Mouse (Mus musculus) retina, postnatal 1 day (tissue): Measurements from ENCODE around the gene Ntpcr.
A peak's percentile ranks its signal among the peaks of the same experiment; 100 is the strongest.

Experiments
- DNase-seq: peaks from one replicate; pipeline ENCODE4 v3.0.0-alpha.2; 2012

Ntpcr gene

DNA sequence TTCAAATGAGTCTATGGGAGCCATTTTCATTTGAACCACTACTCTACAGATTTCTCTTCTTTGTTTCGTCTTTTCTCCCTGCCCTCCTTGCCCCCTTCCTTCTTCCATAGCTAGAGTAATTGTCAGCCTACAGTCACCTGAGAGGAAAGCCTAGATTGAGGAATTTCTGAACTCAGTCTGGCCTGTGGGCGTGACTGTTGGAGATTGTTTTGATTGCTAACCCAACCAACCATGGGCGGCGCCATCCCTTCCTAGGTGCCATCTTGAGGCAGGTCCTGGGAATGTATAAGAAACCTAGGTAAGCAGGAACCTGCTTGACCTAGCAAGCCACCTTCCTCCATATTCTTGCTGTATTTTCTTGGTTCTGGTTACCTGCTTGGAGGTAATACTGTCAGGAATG lies 3.6 kb upstream of the Ntpcr start:
- DNase-seq: no peak

DNA sequence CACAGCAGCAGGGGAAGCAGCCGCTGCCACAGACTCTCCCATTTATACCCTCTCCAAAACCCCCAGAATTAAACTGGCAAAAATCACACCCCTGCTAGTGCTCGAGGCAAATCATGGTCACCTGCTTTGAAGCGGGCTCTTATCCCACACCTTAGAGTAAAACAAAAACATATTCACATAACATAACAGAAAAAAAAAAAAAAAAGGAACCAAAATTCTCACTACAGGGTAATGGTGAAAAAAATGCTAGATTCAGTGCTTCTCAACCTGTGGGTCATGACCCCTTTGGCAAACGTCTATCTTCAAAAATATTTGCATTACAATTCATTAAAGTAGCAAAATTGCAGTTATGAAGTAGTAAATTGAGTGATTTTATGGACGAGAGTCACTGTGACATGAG lies 2.8 kb upstream of the Ntpcr start:
- no peak for DNase-seq

DNA sequence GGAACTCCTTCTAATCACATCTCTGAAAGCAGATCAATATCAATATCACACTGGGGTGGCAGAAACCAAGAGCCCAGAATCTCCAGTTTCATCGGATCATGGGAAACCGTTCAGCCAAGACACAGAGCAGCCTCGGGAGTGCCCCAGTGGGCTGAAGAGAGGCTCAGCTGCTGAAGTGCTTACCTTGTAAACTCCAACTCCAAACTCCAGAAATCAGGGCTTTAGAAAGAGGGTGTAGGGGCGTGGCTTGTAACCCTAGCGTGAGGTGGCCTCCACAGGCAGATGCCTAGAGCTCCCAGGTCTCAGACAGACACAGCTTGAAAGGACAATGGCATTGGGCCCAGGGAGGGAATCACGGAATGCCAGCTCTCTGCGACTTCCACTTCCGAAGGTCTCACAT lies 2.0 kb upstream of the Ntpcr start:
- DNase-seq: no peak

DNA sequence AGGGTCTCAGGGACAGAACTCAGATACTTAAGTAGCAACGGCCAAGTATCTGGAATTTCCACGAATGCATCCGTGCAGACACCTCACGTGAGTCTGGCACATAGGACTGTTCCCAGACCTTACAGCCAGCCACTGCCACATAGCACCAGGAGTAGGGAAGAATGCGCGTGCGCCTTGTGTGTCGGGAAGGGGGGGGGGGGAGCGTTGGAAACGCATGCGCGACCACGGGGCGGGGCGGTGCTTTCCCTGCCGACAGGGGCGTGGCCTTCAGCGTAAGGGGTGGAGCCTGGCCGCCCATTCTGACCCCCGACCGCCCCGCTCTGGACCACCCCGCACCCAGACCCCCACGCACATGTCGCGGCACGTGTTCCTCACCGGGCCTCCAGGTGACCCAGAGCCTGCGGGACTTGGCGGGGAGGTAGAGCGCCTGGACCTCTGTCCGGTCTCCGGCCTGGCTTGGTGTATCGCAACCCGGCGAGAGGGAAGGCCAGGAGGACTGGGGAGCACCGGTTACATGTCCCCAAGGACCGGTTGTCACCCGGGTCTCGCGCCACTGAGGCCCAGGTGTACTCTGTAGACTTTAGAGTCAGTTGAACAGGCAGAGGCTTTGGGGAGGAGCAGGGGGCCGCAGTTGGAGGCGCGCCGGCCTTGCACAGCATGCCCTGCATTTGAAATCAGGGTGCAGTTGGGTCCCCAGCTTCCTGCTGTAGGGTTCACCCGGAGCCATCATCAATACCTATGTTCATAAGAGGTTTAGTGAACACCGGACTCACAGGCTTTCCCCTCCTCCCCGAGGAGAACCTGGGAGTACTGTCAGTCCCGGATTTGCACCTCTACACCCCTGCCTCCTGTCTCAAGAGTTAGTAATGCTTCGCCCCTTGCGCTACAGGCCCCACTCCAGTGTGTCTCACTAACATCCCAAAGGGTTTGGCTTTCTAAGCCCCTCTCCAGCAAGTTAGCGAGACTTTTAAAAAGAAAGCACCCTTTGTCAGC lies 4.5 kb downstream of the Ntpcr start:
- peak; percentile 91 for DNase-seq

DNA sequence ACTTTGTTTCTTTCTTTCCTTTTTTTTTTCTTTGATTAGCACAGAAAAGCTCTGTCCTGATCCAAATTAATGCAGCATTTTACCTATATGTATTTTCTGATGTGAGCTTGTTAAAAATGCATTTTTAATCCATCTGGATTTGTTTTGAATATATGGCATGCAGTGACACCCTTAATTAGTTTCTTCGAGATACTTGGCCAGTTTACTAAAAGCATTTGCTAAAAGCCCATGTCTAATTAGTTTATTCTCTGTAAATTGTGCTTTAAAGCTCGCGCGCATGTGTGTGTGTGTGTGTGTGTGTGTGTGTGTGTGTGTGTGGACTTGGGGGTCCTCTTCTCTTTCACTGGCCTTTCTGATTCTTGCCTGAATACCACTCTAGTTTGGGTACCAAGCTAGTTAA lies 9.2 kb downstream of the Ntpcr start:
- DNase-seq: no peak

DNA sequence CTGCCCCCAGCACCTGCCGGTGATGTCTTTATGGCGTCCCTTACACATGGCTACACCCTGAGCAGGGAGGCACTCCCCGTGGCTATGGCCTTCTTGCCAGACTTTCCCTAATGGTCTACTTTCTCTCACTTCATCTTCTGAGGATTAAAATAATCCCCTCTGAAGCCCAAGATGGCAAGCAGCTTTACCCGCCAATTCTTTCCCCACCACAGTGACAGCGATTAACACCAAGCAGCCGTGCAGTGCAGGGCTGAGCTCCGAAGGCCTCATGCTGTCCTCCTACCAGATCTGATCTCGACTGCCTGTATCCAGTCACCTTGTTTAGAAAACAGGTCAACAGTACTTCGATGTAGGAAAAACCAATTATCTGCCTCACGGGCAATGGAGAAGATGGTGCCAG lies 10.9 kb downstream of the Ntpcr start:
- peak; percentile 67 for DNase-seq

DNA sequence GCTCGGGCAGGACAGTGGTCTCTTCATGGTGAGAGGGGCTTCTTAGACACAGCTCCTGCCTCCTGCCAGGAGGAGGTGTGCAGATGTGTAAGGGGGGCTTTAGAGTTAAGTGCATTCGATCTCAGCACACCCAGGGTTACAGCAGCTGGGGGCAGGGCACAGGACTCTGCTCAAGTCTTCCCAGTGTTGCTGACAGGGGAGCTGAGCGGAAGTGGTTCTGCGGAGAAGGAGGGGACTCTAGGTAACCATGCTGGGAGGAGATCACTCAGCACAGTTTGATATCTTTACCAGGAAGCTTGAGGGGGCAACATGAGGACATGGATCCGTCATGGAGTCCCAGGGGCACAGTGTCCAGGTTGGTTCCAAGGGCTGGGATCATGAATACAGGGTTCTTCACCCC lies 11.6 kb downstream of the Ntpcr start:
- DNase-seq: no peak

DNA sequence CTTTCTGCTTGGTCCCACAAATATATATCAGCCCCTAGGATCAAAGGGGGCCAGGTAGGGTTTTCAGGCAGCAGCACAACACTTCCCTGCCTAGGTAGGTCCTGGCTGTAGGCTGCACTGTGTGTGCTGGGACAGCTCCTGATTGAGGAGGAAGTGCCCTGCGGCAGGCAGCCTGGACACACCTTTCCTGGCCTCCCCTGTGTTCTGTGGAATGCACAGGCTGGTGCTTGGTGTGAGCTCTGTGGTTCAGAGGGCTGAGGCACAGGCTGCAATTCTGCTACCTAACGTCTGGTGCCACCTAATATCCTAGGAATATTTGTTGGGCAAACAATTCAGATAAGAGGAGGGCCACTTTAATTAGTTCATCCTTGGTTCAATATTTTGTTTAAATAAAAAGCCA lies 12.1 kb downstream of the Ntpcr start:
- DNase-seq: no peak

DNA sequence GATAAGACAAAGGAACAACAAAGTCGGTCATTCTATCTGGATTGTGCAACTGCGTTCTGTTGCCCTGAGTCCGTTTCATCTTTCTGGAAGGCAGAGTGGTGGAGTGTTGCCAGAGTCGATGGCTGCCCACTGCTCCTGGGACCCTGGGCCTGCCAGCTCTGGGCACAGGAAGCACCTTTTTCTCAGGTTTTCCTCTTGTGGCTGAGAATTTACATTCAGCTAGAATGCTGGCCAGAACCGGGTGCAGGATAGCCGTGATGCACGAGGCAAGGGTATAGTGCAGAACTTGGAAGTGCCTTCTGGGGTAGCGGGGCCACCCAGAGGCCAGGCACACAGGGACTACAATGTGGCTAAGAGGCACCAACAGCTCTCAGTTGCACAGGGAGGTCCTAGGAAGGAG lies 12.6 kb downstream of the Ntpcr start:
- DNase-seq: no peak

DNA sequence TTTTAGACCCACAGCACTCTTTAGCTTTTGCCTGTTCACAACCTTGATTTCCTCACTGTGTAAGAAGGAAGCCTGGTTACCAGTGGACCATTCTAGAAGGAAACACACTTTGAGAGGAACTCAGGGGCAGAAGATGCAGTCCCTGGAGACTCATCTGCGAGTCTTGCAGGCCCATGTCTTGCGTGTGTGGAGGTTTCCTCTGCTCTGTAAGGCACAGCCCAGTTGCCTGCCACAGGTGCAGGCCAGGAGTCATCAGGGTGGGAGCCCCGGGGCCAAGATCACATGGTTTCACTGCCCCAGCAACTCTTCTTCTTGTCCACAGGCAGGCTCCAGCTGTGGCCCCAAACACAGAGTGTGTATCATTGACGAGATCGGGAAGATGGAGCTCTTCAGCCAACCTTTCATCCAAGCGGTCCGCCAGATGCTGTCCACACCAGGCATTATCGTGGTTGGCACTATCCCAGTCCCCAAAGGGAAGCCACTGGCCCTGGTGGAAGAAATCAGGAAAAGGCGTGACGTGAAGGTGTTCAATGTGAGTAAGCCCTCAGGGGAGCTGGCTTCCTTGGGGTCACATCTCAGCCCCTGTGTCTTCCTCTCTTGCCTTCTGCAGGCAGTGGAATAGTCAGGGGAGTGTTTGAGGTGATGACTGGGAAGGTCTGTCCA lies 15.3 kb downstream of the Ntpcr start:
- DNase-seq: no peak

DNA sequence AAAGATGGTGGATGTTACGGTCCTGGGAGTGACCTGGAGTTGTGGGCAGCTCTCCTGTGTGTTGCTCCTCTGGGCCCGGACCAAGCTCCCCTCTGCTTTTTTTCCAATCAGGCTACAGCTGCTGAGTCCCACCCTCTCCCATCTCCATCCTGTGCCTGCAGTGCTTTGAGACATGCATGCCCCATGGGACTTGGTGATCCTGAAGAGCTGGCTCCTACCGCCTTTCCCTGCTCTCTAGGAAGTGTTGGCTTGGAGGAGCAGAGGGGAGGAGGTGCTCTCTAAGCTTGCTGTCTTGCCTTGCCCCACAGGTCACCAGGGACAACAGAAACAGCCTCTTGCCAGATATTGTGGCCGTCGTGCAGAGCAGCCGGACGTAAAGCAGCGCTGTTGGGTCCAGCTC lies 17.6 kb downstream of the Ntpcr start:
- DNase-seq: no peak

DNA sequence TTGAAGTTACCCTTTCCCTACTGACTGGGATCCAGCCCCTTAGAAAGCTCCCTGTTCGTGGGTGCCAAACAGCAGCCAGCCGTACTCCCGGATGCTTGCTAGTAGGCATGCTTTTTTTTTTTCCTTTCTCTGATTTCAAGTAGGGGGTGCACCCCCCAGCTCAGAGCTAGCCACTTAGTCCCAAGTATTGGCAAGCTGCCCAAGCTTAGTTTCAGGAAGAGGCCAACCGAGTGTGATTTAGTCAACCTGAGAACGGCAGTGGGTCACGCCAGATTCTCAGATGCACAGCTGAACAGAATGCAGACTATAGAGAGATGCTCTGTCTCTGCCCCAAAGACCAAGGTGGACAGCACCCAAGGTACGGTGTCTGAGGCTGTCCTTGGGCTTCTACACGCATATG lies 21.1 kb downstream of the Ntpcr start:
- DNase-seq: peak; percentile 34

DNA sequence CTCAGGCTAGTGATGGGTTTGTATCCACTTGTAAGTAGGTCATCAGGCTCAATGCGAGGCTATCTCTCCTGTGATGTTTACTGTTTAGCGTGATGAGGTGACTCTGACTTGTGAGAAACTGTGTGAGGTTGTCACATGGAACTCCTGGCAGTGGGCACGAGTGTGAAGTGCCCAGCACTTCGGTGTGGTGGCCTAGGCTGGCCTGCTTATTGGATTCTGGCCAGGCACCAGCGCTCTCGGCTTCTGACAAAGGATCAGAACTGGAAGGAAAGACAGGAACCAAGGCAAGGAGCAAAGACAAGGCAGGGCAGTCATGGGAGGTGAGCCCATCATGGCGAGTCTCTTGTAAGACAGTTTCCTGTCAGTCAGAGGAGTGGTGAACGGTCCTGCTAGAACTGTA lies 26.1 kb downstream of the Ntpcr start:
- DNase-seq: peak; percentile 31

DNA sequence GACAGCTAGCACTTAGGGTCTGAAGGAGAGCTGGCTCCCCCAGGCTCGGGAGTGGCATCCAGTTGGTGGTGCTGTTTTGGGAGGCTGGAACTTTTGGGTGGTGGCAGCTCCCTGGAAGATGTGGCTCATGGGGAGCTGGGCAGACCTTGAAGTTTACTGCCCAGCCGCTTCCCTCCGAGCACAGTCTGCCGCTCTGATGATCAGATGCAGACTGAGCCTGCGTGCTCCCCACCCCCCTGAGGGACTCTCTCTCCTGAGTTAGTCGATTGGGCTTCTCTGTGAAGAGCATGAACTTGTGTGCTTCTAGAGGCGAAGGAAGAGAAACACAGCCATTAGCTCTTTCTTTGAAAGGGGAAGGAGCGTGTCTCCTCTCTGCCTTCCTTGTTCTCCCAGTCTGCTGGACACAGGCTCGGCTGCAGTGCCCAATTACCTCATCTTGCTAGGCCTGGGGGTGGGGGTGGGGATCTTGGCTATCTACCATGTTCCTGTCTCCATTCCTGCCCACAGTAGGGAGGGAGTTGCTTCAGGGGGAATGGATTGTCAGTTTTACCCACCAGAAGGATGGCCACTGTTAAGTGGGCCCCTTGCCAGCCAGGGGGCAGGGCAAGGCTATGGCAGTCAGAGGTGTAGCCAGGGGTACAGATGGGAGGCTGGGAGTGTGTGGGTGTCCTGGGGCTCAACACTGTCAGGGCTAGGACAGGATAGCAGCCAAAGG lies 26.8 kb downstream of the Ntpcr start:
- DNase-seq: peak; percentile 57

DNA sequence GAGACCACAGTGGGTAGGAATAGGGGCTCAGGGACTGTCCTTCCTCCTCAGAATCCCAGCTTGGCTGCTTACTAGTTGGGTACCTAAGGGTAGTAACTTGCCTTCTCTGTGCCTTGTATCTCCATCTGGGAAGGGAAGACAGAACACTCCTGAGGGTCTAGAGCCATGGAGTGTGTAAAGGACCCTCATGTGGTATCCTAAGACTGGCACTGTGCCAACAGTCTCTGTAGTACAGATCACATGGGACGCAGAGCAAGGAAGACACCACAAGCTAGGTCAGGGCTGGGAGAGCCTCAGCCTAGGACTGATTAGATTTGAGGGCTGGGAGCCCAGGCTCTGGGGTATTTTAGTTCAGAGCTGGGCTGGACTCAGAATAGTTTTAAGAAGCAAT lies 27.3 kb downstream of the Ntpcr start:
- DNase-seq: peak; percentile 43

DNA sequence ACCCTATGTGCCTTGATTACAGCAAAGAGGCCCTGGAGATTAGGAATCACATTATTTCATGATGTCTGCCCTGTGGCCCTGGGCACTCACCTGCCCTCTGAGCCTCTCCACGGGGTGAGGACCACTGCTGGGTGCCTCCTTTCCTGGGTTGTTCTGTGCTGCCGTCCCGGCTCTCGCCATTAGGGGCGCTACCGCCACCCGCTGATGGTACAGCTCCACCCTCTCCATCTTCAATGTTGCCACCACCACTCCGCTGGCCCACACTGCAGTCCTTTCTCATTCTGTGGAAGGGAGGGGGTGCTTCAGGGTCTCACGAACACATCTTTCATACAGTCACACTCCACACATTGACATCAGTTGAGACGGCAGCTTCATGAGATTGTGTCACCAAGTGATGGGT lies 29.3 kb downstream of the Ntpcr start:
- DNase-seq: peak; percentile 25

DNA sequence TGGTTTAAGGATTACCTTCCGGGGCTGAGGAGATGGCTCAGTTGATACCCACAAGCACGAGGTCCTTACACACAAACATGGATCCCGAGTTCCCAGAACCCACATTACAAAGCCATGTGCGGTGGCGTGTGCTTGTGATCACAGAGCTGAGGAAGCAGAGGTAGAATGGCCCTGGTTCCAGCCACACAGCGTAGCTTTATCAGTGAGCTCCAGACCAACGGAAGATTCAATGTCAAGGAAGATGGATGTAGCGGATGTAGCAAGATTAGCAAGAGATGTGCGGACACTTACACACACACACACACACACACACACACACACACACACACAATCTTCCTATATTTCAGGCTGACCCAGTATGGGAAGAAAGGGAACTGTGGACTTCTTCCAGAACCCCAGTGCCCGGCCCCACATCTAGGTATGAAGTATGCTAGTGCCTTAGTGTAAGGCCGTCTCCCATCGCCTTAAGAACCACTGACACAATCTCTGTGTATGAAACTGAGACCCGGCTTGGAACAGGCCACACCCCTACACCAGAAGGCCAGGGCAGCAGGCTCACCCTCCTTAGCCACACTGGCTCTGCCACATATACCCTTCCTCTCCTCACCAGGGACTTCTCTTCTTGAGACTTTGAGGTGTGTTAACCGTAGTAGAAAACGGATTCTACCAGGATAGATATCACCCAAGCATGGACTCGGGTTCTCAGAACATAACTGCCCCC lies 33.5 kb downstream of the Ntpcr start:
- no peak for DNase-seq

DNA sequence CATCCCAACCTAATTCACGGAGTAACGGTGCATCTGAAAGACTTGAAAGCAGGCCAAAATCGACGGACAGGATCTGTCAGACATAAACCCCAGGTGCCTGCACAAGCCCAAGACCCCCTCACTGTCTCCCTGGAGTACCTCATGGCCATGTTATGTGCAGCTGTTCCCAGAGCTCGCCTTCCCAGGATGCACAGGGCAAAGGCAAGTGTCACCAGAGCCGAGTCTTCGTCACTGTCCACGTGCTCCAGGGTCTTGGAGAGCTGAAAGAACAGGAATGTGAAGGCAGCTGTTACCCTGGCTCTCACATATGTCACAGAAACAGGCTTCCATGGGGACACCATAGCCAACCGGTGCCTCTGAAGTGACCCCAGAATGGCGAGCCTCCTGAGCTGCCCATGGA lies 38.3 kb downstream of the Ntpcr start:
- DNase-seq: no peak

DNA sequence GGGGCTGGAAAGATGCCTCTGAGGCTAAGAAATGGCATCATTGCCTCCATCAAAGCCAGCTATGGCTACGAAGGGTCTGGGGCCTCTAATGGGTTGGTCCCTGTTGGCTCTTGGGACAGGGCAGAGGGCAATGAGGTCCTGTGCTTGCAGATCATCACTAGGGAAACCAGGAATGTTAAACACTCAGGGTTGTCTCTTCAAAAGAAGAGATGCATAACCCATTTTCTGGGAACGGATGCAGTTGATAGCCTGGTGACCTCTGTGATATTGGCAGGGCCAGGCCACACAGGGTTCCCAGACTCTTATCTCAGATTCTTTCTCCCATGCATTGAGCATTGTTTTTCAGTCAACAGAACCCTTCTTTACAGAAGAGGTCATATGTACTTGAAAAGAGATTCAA lies 42.5 kb downstream of the Ntpcr start:
- DNase-seq: no peak

DNA sequence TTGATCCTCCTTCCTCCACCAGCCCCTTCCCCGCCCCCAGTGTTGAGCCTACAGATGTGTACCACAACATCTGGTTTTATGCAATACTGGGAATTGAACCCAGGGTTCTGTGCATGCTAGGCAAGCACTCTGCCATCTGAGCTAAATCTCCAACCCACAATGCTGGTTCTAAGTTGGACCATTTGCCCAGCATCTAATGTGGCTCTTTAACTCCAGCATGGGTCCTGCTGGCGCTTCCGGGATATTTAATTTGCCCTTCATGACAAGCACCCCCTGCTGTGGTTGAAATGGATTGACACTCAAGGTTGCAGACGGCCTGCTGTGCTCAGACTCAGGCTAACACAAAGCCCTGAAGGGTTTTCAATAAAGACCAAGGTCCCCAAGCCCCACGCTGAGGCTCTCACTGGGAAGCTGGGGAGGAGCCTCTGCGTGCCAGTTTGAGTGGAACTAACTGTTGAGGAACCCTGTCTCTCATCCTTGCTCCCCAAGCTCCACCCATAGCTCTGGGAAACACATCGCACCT lies 43.6 kb downstream of the Ntpcr start:
- DNase-seq: no peak

DNA sequence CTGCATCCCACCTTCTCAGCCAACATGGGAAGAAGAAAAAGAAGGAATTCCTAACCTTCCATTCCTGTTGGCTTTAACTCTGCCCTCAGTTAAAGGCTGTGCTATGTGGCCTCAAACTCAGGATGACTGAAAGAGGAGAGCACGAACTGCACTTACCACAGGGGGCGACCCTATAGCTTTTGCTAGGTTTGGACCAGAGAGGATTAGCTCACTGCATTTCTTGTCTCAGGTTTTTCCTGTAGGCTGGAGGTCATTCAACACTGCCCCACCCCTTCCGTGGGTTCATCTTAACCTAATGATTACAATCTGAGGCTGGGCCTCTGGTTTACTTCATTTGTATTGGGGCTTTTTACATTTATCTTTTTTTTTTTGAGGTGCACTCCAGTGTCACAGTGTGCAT lies 45.3 kb downstream of the Ntpcr start:
- no peak for DNase-seq

DNA sequence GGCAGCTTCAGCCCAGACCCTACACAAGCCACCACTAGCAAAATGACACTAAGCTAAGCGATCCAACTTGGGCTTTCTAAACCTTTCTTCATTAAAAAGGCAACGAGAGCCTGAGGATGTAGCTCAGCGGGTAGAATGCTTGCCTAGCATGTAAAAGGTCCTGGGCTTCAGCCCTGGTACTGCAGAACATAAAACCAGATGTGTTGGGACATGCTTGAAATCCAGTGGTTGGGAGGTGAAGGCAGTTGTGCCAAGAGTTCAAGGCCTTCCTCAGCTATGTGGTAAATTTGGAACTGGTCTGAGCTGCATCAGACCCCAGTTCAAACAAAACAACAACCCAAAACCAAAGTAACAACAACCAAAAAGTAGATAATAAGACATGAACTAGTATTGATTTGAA lies 46.6 kb downstream of the Ntpcr start:
- no peak for DNase-seq

DNA sequence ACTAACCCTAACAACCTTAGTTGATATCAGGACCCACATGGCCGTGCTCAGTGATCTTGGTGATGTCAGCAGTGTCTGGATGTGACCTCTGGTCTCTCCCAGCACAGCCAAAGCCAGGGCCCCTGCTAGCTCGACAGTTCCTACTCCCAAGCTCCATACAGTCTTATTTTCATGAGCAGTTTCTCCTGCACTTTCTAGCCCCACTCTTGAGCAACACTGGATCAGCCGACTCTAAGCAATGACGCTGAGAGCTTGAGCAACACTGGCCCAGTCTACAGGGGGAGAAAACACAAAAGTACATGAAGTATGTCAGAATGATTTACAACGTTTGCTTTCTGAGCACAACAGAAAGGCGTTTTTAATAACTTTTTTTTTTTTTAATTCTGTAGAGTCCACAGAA lies 47.0 kb downstream of the Ntpcr start:
- no peak for DNase-seq
